Mouse (Mus musculus): ENCODE results near the gene Gpr108. TPM values are rescaled to one million over a fixed set of nuclear protein-coding genes. Genes with fewer than 3 reads are reported as not detected.
A peak's percentile ranks its signal among the peaks of the same experiment; 100 is the strongest.

Gpr108 gene
- 20.1 and 20.9 TPM in 2 replicates for polyA plus RNA-seq (2016; fragmentation: Nextera tagmentation; extraction: Ambion mirVana)

GRCm38 (mm10) chr17:57248201-57248699 is at the start of gene Gpr108:
TSS of gene Gpr108 (minus strand) at chr17:57248446.
- H3K27ac ChIP-seq, result peak within 1 kb of the TSS; percentile 95
- H3K27me3 ChIP-seq, result no peaks in the 10 kb centered on the region
- peaks cover 36% of the 10 kb centered on the region for H3K4me1 ChIP-seq
- H3K4me2 ChIP-seq, result peak within 1 kb of the TSS; percentile 85
- H3K4me3 ChIP-seq (replicated peaks), result peak within 1 kb of the TSS; percentile 64
- under 1% methylated on average over 12 of the region's 12 CpGs for WGBS
- no peaks in the 10 kb centered on the region for H3K9me3 ChIP-seq
- peaks cover 17% of the 10 kb centered on the region for H3K36me3 ChIP-seq (replicated peaks)
- H3K9ac ChIP-seq, result peak within 1 kb of the TSS; percentile 72
- peak; percentile 69 for ATAC-seq (ENCODE audit: low FRiP score)

GRCm38 (mm10) chr17:57297040-57297439 is 48.8 kb upstream of the Gpr108 start:
- Histone ChIP-seq H3K4me1 (no peaks in the 10 kb centered on the region), H3K4me2 (no peak overlapping the region), H3K36me3 (replicated peaks) (no peaks in the 10 kb centered on the region), H3K9ac (no peak overlapping the region), H3K27me3 (no peaks in the 10 kb centered on the region), H3K9me3 (no peaks in the 10 kb centered on the region), H3K4me3 (replicated peaks) (no peak overlapping the region), H3K27ac (no peak overlapping the region)
- WGBS, result 94% methylated on average over 12 of the region's 12 CpGs
- no peak for ATAC-seq (ENCODE audit: low FRiP score)

- Histone ChIP-seq H3K9ac (no peak overlapping the region), H3K27me3 (no peaks in the 10 kb centered on the region), H3K4me2 (no peak overlapping the region), H3K36me3 (replicated peaks) (no peaks in the 10 kb centered on the region), H3K27ac (no peak overlapping the region), H3K4me3 (replicated peaks) (no peak overlapping the region), H3K9me3 (no peaks in the 10 kb centered on the region), H3K4me1 (no peaks in the 10 kb centered on the region)
- no peak for ATAC-seq (ENCODE audit: low FRiP score)
- WGBS, result 91% methylated on average over 9 of the region's 9 CpGs
These were observed 47.7 kb upstream of the Gpr108 start for GRCm38 (mm10) chr17:57295935-57296334.

GRCm38 (mm10) chr17:57292968-57293367 is 44.7 kb upstream of the Gpr108 start:
- H3K9me3 ChIP-seq, result no peaks in the 10 kb centered on the region
- no peak for ATAC-seq (ENCODE audit: low FRiP score)
- no peak overlapping the region for H3K4me2 ChIP-seq
- no peak overlapping the region for H3K27ac ChIP-seq
- H3K4me1 ChIP-seq, result no peaks in the 10 kb centered on the region
- no peak overlapping the region for H3K4me3 ChIP-seq (replicated peaks)
- 93% methylated on average over 9 of the region's 9 CpGs for WGBS
- no peaks in the 10 kb centered on the region for H3K36me3 ChIP-seq (replicated peaks)
- no peaks in the 10 kb centered on the region for H3K27me3 ChIP-seq
- no peak overlapping the region for H3K9ac ChIP-seq

- 86% methylated on average over 2 of the region's 2 CpGs for WGBS
- no peak for ATAC-seq (ENCODE audit: low FRiP score)
- H3K27ac ChIP-seq, result no peak overlapping the region
These were observed 44.1 kb upstream of the Gpr108 start for GRCm38 (mm10) chr17:57292302-57292701.

GRCm38 (mm10) chr17:57290671-57291055 is 42.4 kb upstream of the Gpr108 start:
- no peak overlapping the region for H3K27ac ChIP-seq
- H3K4me1 ChIP-seq, result no peaks in the 10 kb centered on the region
- no peak for ATAC-seq (ENCODE audit: low FRiP score)
- H3K9ac ChIP-seq, result no peak overlapping the region
- no peaks in the 10 kb centered on the region for H3K9me3 ChIP-seq
- H3K27me3 ChIP-seq, result no peaks in the 10 kb centered on the region
- H3K4me3 ChIP-seq (replicated peaks), result no peak overlapping the region
- H3K4me2 ChIP-seq, result no peak overlapping the region
- H3K36me3 ChIP-seq (replicated peaks), result no peaks in the 10 kb centered on the region
- WGBS, result 90% methylated on average over 7 of the region's 7 CpGs

More at GRCm38 (mm10) chr17:57292302-57292701, 44.1 kb upstream of the Gpr108 start:
- Histone ChIP-seq H3K4me2 (no peak overlapping the region), H3K4me3 (replicated peaks) (no peak overlapping the region), H3K9ac (no peak overlapping the region), H3K27me3 (no peaks in the 10 kb centered on the region), H3K9me3 (no peaks in the 10 kb centered on the region), H3K4me1 (no peaks in the 10 kb centered on the region), H3K36me3 (replicated peaks) (no peaks in the 10 kb centered on the region)

GRCm38 (mm10) chr17:57290001-57290670 is 41.9 kb upstream of the Gpr108 start:
- no peak overlapping the region for H3K4me3 ChIP-seq (replicated peaks)
- no peaks in the 10 kb centered on the region for H3K27me3 ChIP-seq
- H3K9ac ChIP-seq, result no peak overlapping the region
- no peaks in the 10 kb centered on the region for H3K4me1 ChIP-seq
- 92% methylated on average over 9 of the region's 9 CpGs for WGBS
- no peak for ATAC-seq (ENCODE audit: low FRiP score)
- H3K27ac ChIP-seq, result no peak overlapping the region
- H3K36me3 ChIP-seq (replicated peaks), result no peaks in the 10 kb centered on the region
- H3K4me2 ChIP-seq, result no peak overlapping the region
- no peaks in the 10 kb centered on the region for H3K9me3 ChIP-seq

- no peak overlapping the region for H3K4me3 ChIP-seq (replicated peaks)
- H3K9ac ChIP-seq, result no peak overlapping the region
- H3K36me3 ChIP-seq (replicated peaks), result no peaks in the 10 kb centered on the region
- H3K4me1 ChIP-seq, result no peaks in the 10 kb centered on the region
- H3K4me2 ChIP-seq, result no peak overlapping the region
- no peaks in the 10 kb centered on the region for H3K27me3 ChIP-seq
- H3K9me3 ChIP-seq, result no peaks in the 10 kb centered on the region
- WGBS, result 89% methylated on average over 5 of the region's 5 CpGs
- no peak for ATAC-seq (ENCODE audit: low FRiP score)
- H3K27ac ChIP-seq, result no peak overlapping the region
These were observed 41.0 kb upstream of the Gpr108 start for GRCm38 (mm10) chr17:57289252-57289651.

GRCm38 (mm10) chr17:57286718-57287355 is 38.6 kb upstream of the Gpr108 start:
- ATAC-seq (ENCODE audit: low FRiP score), result no peak
- WGBS, result 82% methylated on average over 8 of the region's 8 CpGs
- Histone ChIP-seq H3K27ac (no peak overlapping the region), H3K27me3 (no peaks in the 10 kb centered on the region), H3K9ac (no peak overlapping the region), H3K4me2 (no peak overlapping the region), H3K9me3 (no peaks in the 10 kb centered on the region), H3K36me3 (replicated peaks) (no peaks in the 10 kb centered on the region), H3K4me3 (replicated peaks) (no peak overlapping the region), H3K4me1 (no peaks in the 10 kb centered on the region)

- H3K9ac ChIP-seq, result no peak overlapping the region
- no peak overlapping the region for H3K27ac ChIP-seq
These were observed 36.8 kb upstream of the Gpr108 start for GRCm38 (mm10) chr17:57285077-57285476.

GRCm38 (mm10) chr17:57283906-57284305 is 35.7 kb upstream of the Gpr108 start:
- whole genome bisulfite sequencing, result 76% methylated on average over 5 of the region's 5 CpGs
- H3K27ac ChIP-seq, result no peak overlapping the region
- H3K4me2 ChIP-seq, result no peak overlapping the region
- no peak for ATAC-seq (ENCODE audit: low FRiP score)
- H3K9me3 ChIP-seq, result no peaks in the 10 kb centered on the region
- H3K4me3 ChIP-seq (replicated peaks), result no peak overlapping the region
- H3K4me1 ChIP-seq, result no peaks in the 10 kb centered on the region
- peaks cover 10% of the 10 kb centered on the region; the same call in 1 of the 2 replicates for H3K27me3 ChIP-seq
- no peaks in the 10 kb centered on the region for H3K36me3 ChIP-seq (replicated peaks)
- no peak overlapping the region for H3K9ac ChIP-seq

More at GRCm38 (mm10) chr17:57285077-57285476, 36.8 kb upstream of the Gpr108 start:
- 69% methylated on average over 2 of the region's 2 CpGs for WGBS
- Histone ChIP-seq H3K36me3 (replicated peaks) (no peaks in the 10 kb centered on the region), H3K4me1 (no peaks in the 10 kb centered on the region), H3K4me2 (no peak overlapping the region), H3K9me3 (no peaks in the 10 kb centered on the region), H3K27me3 (0 out of 2 replicates have a peak, but pooled peaks cover 2% of the 10 kb centered on the region), H3K4me3 (replicated peaks) (no peak overlapping the region)
- ATAC-seq (ENCODE audit: low FRiP score), result no peak

GRCm38 (mm10) chr17:57280411-57280810 is 32.2 kb upstream of the Gpr108 start:
- no peak for ATAC-seq (ENCODE audit: low FRiP score)
- Histone ChIP-seq H3K9ac (no peak overlapping the region), H3K4me3 (replicated peaks) (no peak overlapping the region), H3K9me3 (no peaks in the 10 kb centered on the region), H3K4me2 (no peak overlapping the region), H3K36me3 (replicated peaks) (no peaks in the 10 kb centered on the region), H3K27ac (no peak overlapping the region), H3K4me1 (peaks cover 12% of the 10 kb centered on the region), H3K27me3 (peaks cover 27% of the 10 kb centered on the region)
- 85% methylated on average over 3 of the region's 3 CpGs for WGBS

All from forebrain, embryonic 12.5 days (tissue).